Mouse (Mus musculus) heart, adult 2 months (tissue): Measurements from ENCODE around the gene Hint1.
A peak's percentile ranks its signal among the peaks of the same experiment; 100 is the strongest.

ENCODE experiments used
- CTCF ChIP-seq: fragments of 200-600 bp; IDR thresholded peaks from 2 replicates; pipeline ENCODE4 v1.8.1; 2022; ENCODE audit warnings: antibody characterized with exemption, mild to moderate bottlenecking, moderate library complexity
- POLR2A ChIP-seq: fragments of 200-500 bp; IDR thresholded peaks from 2 replicates; pipeline ENCODE4 v1.6.1; 2011; ENCODE audit warnings: mild to moderate bottlenecking, low read depth, low read length, control low read depth; ENCODE audit not compliant: insufficient read depth

- TF ChIP-seq CTCF = peak; percentile 50
- TF ChIP-seq POLR2A = peak; percentile 94
Measured at GRCm38 (mm10) chr11:54866119-54867048, at the start of gene Hint1.
